Mouse (Mus musculus) central nervous system, embryonic 14 days (tissue): ENCODE data around the gene BC080695. TPM values are rescaled to one million over a fixed set of nuclear protein-coding genes. Genes with fewer than 3 reads are reported as not detected.

Experiments
- polyA plus RNA-seq: library from polyadenylated mRNA; depleted of rRNA; stranded (reverse); fragments of >200 nt; gene quantifications from 2 replicates; pipeline ENCODE4 v1.2.3, GENCODE M21; 2012; rRNA removed

The BC080695 gene
- polyA plus RNA-seq: not detected in 2 replicates

GRCm38 (mm10) chr4:143551400-143551799, at the start of gene BC080695, which contains the start of gene Gm13057:
Gene BC080695, plus strand, starts transcription at chr4:143551700.
Gene Gm13057, plus strand, starts transcription at chr4:143551709.

GRCm38 (mm10) chr4:143511043-143511442, 40.5 kb upstream of the BC080695 start, which contains the start of gene Gm13043:
Gene Gm13043, plus strand, starts transcription at chr4:143511343.

GRCm38 (mm10) chr4:143535654-143536053, 15.8 kb upstream of the BC080695 start, which contains the start of gene Gm13040:
Gene Gm13040, plus strand, starts transcription at chr4:143535954.

GRCm38 (mm10) chr4:143614703-143615102, 63.2 kb downstream of the BC080695 start, which contains the start of gene Gm13083:
Gene Gm13083, plus strand, starts transcription at chr4:143615003.

Other genes with a start within 250 kb of the BC080695 start
- 0.10 and 0.45 TPM in 2 replicates for gene Lrrc38, start 201.9 kb upstream of the BC080695 start, polyA plus RNA-seq
- not detected in 2 replicates for gene Pramel1, start 157.3 kb upstream of the BC080695 start, polyA plus RNA-seq
- 10.8 and 12.1 TPM in 2 replicates for gene Pramef8, start 139.3 kb upstream of the BC080695 start, polyA plus RNA-seq
- not detected in 2 replicates for gene Oog4, start 101.4 kb upstream of the BC080695 start, polyA plus RNA-seq
- gene Gm13043, start 40.4 kb upstream of the BC080695 start, polyA plus RNA-seq: not detected in 2 replicates
- not detected in 2 replicates for gene Gm13040, start 15.7 kb upstream of the BC080695 start, polyA plus RNA-seq
- not detected in 2 replicates for gene Gm13057, start within 50 bp of the BC080695 start, polyA plus RNA-seq
- gene Gm13083, start 63.3 kb downstream of the BC080695 start, polyA plus RNA-seq: not detected in 2 replicates
- not detected in 2 replicates for gene Gm13088, start 105.5 kb downstream of the BC080695 start, polyA plus RNA-seq
- gene Gm13089, start 151.0 kb downstream of the BC080695 start, polyA plus RNA-seq: not detected in 2 replicates
- not detected in 2 replicates for gene Gm13078, start 167.8 kb downstream of the BC080695 start, polyA plus RNA-seq
- not detected in 2 replicates for gene Gm13023, start 237.7 kb downstream of the BC080695 start, polyA plus RNA-seq